Mouse (Mus musculus) testis, adult 2 months (tissue): ENCODE data around the gene Mecp2. TPM values are rescaled to one million over a fixed set of nuclear protein-coding genes. Genes with fewer than 3 reads are reported as not detected.

ENCODE experiments used
- H3K27ac ChIP-seq: fragments of 200-500 bp; 2 replicates; pipeline ENCODE4 v1.5.1; 2012; ENCODE audit warnings: low read depth, low read length; ENCODE audit not compliant: control insufficient read depth, insufficient read depth
- H3K27me3 ChIP-seq: fragments of 200-500 bp; 2 replicates; pipeline ENCODE4 v1.6.1; 2012; ENCODE audit warnings: mild to moderate bottlenecking, low read length, moderate library complexity; ENCODE audit not compliant: control insufficient read depth, insufficient read depth
- H3K36me3 ChIP-seq: fragments of 200-500 bp; 2 replicates; pipeline ENCODE4 v1.6.1; 2012; ENCODE audit warnings: mild to moderate bottlenecking, low read length; ENCODE audit not compliant: control insufficient read depth, insufficient read depth
- H3K4me1 ChIP-seq: fragments of 200-500 bp; 2 replicates; pipeline ENCODE4 v1.6.1; 2012; ENCODE audit warnings: low read length; ENCODE audit not compliant: control insufficient read depth, insufficient read depth
- H3K4me3 ChIP-seq: fragments of 200-500 bp; 2 replicates; pipeline ENCODE4 v1.5.1; 2012; ENCODE audit warnings: low read depth, mild to moderate bottlenecking, low read length, moderate library complexity, mixed read lengths; ENCODE audit not compliant: control insufficient read depth
- CTCF ChIP-seq: fragments of 200-500 bp; IDR thresholded peaks from 2 replicates; pipeline ENCODE4 v1.5.1; 2012; ENCODE audit warnings: low read depth, mild to moderate bottlenecking, inconsistent platforms, low read length, moderate library complexity; ENCODE audit not compliant: control insufficient read depth, insufficient read depth, insufficient replicate concordance
- POLR2A ChIP-seq: fragments of 200-500 bp; IDR thresholded peaks from 2 replicates; pipeline ENCODE4 v1.6.1; 2012; ENCODE audit warnings: low read depth, mild to moderate bottlenecking, inconsistent platforms, low read length, moderate library complexity; ENCODE audit not compliant: control insufficient read depth
- polyA plus RNA-seq: library from polyadenylated mRNA; depleted of rRNA; stranded (reverse); fragments of >200 nt; gene quantifications from 2 replicates; pipeline ENCODE4 v1.2.3, GENCODE M21; 2012

Gene Mecp2
- polyA plus RNA-seq, 1 experiment, result 0.74 TPM

DNA sequence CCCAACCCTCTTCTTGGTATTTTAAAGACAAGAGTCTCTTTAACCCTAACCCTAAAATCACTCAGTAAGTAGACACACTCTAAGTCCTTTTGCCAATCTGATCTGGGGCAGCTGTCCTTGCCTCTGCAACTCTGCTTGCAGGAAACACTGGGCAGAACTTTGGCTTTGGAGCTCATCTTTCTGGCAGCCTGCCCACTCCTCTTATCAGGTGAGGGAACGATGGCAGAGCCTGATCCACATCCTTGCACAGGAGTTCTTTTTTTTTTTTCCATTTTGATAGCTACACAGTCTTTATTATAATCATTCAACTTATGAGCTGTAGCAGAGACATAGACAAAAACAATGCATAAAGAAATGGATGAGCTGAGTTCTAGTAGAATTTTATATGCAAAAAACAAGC is 90.1 kb downstream of the Mecp2 start:
- no peak for TF ChIP-seq CTCF
- no peak for TF ChIP-seq POLR2A
- Histone ChIP-seq H3K4me3 (no peak overlapping the region), H3K27me3 (no peaks in the 10 kb centered on the region), H3K4me1 (no peaks in the 10 kb centered on the region), H3K27ac (no peak overlapping the region), H3K36me3 (no peaks in the 10 kb centered on the region)

DNA sequence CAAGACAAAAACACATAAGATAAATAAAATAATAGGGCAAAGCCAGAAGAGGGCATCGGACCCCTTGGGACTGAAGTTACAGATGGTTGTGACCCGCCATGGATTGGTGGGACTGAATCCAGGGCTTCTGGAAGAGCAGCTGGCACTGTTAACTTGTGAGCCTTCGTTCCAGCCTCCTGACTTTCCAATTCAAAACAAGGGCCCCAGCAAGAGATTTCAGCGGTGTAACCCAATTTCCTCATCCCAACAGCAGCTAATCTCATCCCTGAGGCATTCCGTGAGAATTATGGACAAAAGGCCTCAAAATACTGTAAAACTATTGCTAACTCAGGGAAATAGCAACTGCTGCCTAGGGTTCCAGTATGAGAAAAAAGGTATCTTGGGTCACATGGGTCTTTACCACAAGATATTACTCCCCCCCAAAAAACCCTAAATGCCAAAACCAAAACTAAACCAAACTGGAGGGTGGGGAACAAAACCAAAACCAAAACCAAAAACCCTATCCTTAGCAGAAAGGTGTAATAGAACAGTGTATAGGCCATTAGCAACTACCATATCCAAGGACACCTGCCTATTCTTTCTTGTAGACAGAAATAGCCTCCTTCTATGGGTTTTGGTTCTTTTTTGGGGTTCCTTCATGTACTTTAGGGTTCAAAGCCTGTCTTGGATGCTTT is 97.3 kb downstream of the Mecp2 start:
- Histone ChIP-seq H3K27ac (no peak overlapping the region), H3K4me3 (no peak overlapping the region), H3K4me1 (no peaks in the 10 kb centered on the region), H3K27me3 (no peaks in the 10 kb centered on the region), H3K36me3 (no peaks in the 10 kb centered on the region)
- TF ChIP-seq POLR2A (no peak), CTCF (no peak)

- H3K4me1 ChIP-seq, result no peaks in the 10 kb centered on the region
- no peaks in the 10 kb centered on the region for H3K27me3 ChIP-seq
- no peak for TF ChIP-seq CTCF
- TF ChIP-seq POLR2A, result no peak
- H3K4me3 ChIP-seq, result no peak overlapping the region
- H3K27ac ChIP-seq, result no peak overlapping the region
- no peaks in the 10 kb centered on the region for H3K36me3 ChIP-seq
Observed at GRCm38 (mm10) chrX:74030000-74030399, 105.2 kb downstream of the Mecp2 start.

GRCm38 (mm10) chrX:74023188-74024049 is 111.7 kb downstream of the Mecp2 start, which contains the start of gene Irak1:
TSS of gene Irak1 (minus strand) at chrX:74023918.
- Histone ChIP-seq H3K36me3 (no peaks in the 10 kb centered on the region), H3K27me3 (no peaks in the 10 kb centered on the region), H3K27ac (peak within 1 kb of the TSS; percentile 82), H3K4me1 (peaks cover 8% of the 10 kb centered on the region), H3K4me3 (peak within 1 kb of the TSS; percentile 89)
- TF ChIP-seq POLR2A, result no peak; the same call in 1 of the 2 replicates
- peak; percentile 49; the same call in 1 of the 2 replicates for TF ChIP-seq CTCF

DNA sequence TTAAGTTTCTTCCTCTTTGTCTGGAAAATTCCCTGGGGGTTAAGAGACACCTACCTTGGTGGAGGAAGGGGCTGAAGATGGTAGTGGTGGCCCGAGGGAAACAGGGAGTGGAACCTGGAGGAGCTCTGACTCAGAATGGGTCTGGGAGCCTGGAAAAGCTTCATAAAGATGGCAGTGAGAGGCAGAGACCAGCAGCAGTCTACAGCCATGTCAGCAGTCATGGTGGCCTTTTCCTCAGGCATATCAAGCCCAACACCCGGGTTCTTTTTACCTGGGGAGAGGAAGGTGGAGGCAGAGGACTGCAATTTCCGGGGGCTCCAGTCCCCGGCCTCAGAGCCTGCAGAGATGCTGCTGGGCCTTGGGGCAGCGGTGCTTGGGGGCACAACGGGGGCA is 112.4 kb downstream of the Mecp2 start:
- peaks cover 8% of the 10 kb centered on the region for H3K4me1 ChIP-seq
- TF ChIP-seq POLR2A (no peak), CTCF (no peak)
- H3K27me3 ChIP-seq, result no peaks in the 10 kb centered on the region
- no peaks in the 10 kb centered on the region for H3K36me3 ChIP-seq
- H3K4me3 ChIP-seq, result no peak overlapping the region; the same call in 1 of the 2 replicates
- H3K27ac ChIP-seq, result no peak overlapping the region

DNA sequence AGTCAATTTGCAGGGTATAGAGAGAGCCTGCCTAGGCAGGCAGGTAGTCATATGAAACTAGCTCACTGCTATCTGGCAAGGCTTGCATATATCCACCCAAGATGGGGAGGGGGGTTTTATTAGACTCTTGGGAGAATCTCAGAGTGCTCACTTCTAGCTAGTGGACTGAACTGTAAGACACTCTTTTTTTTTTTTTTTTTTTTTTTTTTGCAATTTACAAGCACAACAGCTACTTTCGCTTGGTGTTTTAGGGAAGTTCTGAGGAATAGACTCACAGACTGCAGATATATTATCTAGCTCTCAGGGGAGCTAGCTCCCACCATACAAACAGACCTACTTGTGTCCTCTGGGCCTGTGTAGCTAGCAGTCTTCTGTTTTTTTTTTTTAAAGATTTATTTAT is 120.6 kb downstream of the Mecp2 start:
- H3K27ac ChIP-seq, result no peak overlapping the region
- H3K36me3 ChIP-seq, result no peaks in the 10 kb centered on the region
- TF ChIP-seq POLR2A (no peak), CTCF (no peak)
- no peaks in the 10 kb centered on the region for H3K4me1 ChIP-seq
- no peaks in the 10 kb centered on the region for H3K27me3 ChIP-seq
- H3K4me3 ChIP-seq, result no peak overlapping the region

DNA sequence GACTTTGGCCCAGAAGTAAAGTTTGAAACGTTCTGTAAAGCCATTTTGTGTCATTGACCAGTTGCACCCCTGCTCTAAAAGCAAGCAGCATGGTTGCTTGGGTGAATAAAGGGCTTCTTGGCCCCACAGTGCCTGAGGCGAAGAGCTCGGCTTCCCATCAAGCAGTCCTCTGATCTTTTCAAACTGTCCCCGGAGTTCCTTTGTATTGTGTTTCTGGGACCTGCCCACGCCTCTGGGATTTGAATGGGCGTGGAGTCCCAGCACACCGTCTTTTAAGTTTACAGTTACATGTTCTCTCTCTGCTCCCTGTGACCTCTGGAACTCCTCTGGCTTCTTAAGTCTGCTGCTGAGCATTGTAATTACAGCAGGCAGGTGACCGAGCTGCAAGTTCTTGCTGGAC is 127.1 kb downstream of the Mecp2 start:
- no peak overlapping the region for H3K27ac ChIP-seq
- no peak overlapping the region for H3K4me3 ChIP-seq
- no peaks in the 10 kb centered on the region for H3K36me3 ChIP-seq
- H3K4me1 ChIP-seq, result no peaks in the 10 kb centered on the region
- no peaks in the 10 kb centered on the region for H3K27me3 ChIP-seq
- TF ChIP-seq CTCF, result no peak
- no peak for TF ChIP-seq POLR2A

DNA sequence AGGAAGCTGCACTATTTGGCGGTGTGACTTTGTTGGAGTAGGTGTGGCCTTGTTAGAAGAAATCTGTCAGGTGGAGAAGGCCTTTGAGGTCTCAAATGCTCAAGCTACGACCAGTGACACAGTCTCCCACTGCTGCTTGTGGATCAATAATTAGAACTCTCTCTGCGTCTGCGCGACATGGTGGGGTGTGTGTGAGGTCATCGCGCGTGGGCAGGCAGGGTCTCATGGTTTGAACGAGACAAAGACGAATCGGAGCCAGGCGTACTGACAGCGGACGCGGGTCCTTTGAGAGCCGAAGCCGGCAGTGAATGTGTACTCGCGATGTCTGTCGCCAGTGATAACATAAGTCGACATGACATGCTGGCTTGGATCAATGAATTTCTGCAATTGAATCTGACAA is 128.8 kb downstream of the Mecp2 start:
- Histone ChIP-seq H3K4me1 (no peaks in the 10 kb centered on the region), H3K27me3 (no peaks in the 10 kb centered on the region), H3K27ac (no peak overlapping the region), H3K4me3 (no peak overlapping the region), H3K36me3 (no peaks in the 10 kb centered on the region)
- no peak for TF ChIP-seq CTCF
- no peak for TF ChIP-seq POLR2A
